Mouse (Mus musculus): ENCODE measurements around the gene Dbndd2.

GRCm38 (mm10) chr2:164537003-164537402, 51.1 kb downstream of the Dbndd2 start:
- TF ChIP-seq CTCF (conservative IDR thresholded peaks at IDR 0.05; ENCODE audit: low read length) (no peak), POU5F1 (IDR thresholded peaks at IDR 0.05; ENCODE audit: borderline replicate concordance, low read length) (no peak), NANOG (IDR thresholded peaks at IDR 0.05; ENCODE audit: borderline replicate concordance, low read length) (no peak)
